Mouse (Mus musculus) testis, adult 2 months (tissue): Measurements from ENCODE around the gene Atp2b2.

Experiments
- CTCF ChIP-seq: fragments of 200-500 bp; IDR thresholded peaks from 2 replicates; pipeline ENCODE4 v1.5.1; 2012; ENCODE audit warnings: low read depth, mild to moderate bottlenecking, inconsistent platforms, low read length, moderate library complexity; ENCODE audit not compliant: control insufficient read depth, insufficient read depth, insufficient replicate concordance
- POLR2A ChIP-seq: fragments of 200-500 bp; IDR thresholded peaks from 2 replicates; pipeline ENCODE4 v1.6.1; 2012; ENCODE audit warnings: low read depth, mild to moderate bottlenecking, inconsistent platforms, low read length, moderate library complexity; ENCODE audit not compliant: control insufficient read depth

GRCm38 (mm10) chr6:113876585-113876984 is 165.8 kb downstream of the Atp2b2 start:
- TF ChIP-seq CTCF: no peak
- TF ChIP-seq POLR2A: no peak
